Mouse (Mus musculus): ENCODE data around the gene Ttll8. TPM values are rescaled to one million over a fixed set of nuclear protein-coding genes. Genes with fewer than 3 reads are reported as not detected.

Ttll8 gene
- polyA plus RNA-seq, 1 experiment, result not detected

GRCm38 (mm10) chr15:88881253-88882044 lies 72.8 kb downstream of the Ttll8 start:
- H3K4me1 ChIP-seq (ENCODE audit: control insufficient read depth, insufficient read depth, insufficient read length, low read length), result no peaks in the 10 kb centered on the region
- H3K27ac ChIP-seq (replicated peaks; ENCODE audit: low read depth, low read length), result no peak overlapping the region
- no peak overlapping the region for H3K4me3 ChIP-seq (ENCODE audit: insufficient read depth, low read depth, low read length)

GRCm38 (mm10) chr15:88877021-88877400 lies 77.2 kb downstream of the Ttll8 start:
- Histone ChIP-seq H3K4me1 (ENCODE audit: control insufficient read depth, insufficient read depth, insufficient read length, low read length) (no peaks in the 10 kb centered on the region), H3K27ac (replicated peaks; ENCODE audit: low read depth, low read length) (no peak overlapping the region), H3K4me3 (ENCODE audit: insufficient read depth, low read depth, low read length) (no peak overlapping the region)

- 0 out of 2 replicates have a peak overlapping the region, but pooled peaks have one; percentile 4 for H3K27ac ChIP-seq (replicated peaks; ENCODE audit: low read depth, low read length)
- peak overlapping the region; percentile 42 for H3K4me3 ChIP-seq (ENCODE audit: insufficient read depth, low read depth, low read length)
- H3K4me1 ChIP-seq (ENCODE audit: control insufficient read depth, insufficient read depth, insufficient read length, low read length), result peaks cover 3% of the 10 kb centered on the region; the same call in 1 of the 2 replicates
Measured at GRCm38 (mm10) chr15:88876155-88877020, 77.8 kb downstream of the Ttll8 start.

- 0 out of 2 replicates have a peak overlapping the region, but pooled peaks have one; percentile 4 for H3K27ac ChIP-seq (replicated peaks; ENCODE audit: low read depth, low read length)
- peak overlapping the region; percentile 42; the same call in 1 of the 2 replicates for H3K4me3 ChIP-seq (ENCODE audit: insufficient read depth, low read depth, low read length)
- H3K4me1 ChIP-seq (ENCODE audit: control insufficient read depth, insufficient read depth, insufficient read length, low read length), result peaks cover 9% of the 10 kb centered on the region
Measured at GRCm38 (mm10) chr15:88875625-88876081, 78.6 kb downstream of the Ttll8 start.

GRCm38 (mm10) chr15:88874477-88874876 lies 79.7 kb downstream of the Ttll8 start:
- Histone ChIP-seq H3K27ac (replicated peaks; ENCODE audit: low read depth, low read length) (no peak overlapping the region), H3K4me3 (ENCODE audit: insufficient read depth, low read depth, low read length) (no peak overlapping the region), H3K4me1 (ENCODE audit: control insufficient read depth, insufficient read depth, insufficient read length, low read length) (peaks cover 20% of the 10 kb centered on the region)

- no peak overlapping the region for H3K27ac ChIP-seq (replicated peaks; ENCODE audit: low read depth, low read length)
- no peak overlapping the region for H3K4me3 ChIP-seq (ENCODE audit: insufficient read depth, low read depth, low read length)
- H3K4me1 ChIP-seq (ENCODE audit: control insufficient read depth, insufficient read depth, insufficient read length, low read length), result peaks cover 21% of the 10 kb centered on the region
Measured at GRCm38 (mm10) chr15:88874061-88874460, 80.2 kb downstream of the Ttll8 start.

- Histone ChIP-seq H3K4me3 (ENCODE audit: insufficient read depth, low read depth, low read length) (no peak overlapping the region), H3K27ac (replicated peaks; ENCODE audit: low read depth, low read length) (peak overlapping the region; percentile 38), H3K4me1 (ENCODE audit: control insufficient read depth, insufficient read depth, insufficient read length, low read length) (peaks cover 43% of the 10 kb centered on the region)
Measured at GRCm38 (mm10) chr15:88870418-88871185, 83.6 kb downstream of the Ttll8 start.

- H3K4me1 ChIP-seq (ENCODE audit: control insufficient read depth, insufficient read depth, insufficient read length, low read length), result peaks cover 45% of the 10 kb centered on the region
- peak overlapping the region; percentile 97 for H3K27ac ChIP-seq (replicated peaks; ENCODE audit: low read depth, low read length)
- 0 out of 2 replicates have a peak overlapping the region, but pooled peaks have one; percentile 1 for H3K4me3 ChIP-seq (ENCODE audit: insufficient read depth, low read depth, low read length)
Measured at GRCm38 (mm10) chr15:88868024-88868742, 86.0 kb downstream of the Ttll8 start.

- peaks cover 45% of the 10 kb centered on the region for H3K4me1 ChIP-seq (ENCODE audit: control insufficient read depth, insufficient read depth, insufficient read length, low read length)
- peak overlapping the region; percentile 97 for H3K27ac ChIP-seq (replicated peaks; ENCODE audit: low read depth, low read length)
- H3K4me3 ChIP-seq (ENCODE audit: insufficient read depth, low read depth, low read length), result peak overlapping the region; percentile 32
Measured at GRCm38 (mm10) chr15:88867368-88868023, 86.7 kb downstream of the Ttll8 start.

- H3K27ac ChIP-seq (replicated peaks; ENCODE audit: low read depth, low read length), result peak overlapping the region; percentile 97
- H3K4me1 ChIP-seq (ENCODE audit: control insufficient read depth, insufficient read depth, insufficient read length, low read length), result peaks cover 45% of the 10 kb centered on the region
- H3K4me3 ChIP-seq (ENCODE audit: insufficient read depth, low read depth, low read length), result peak overlapping the region; percentile 32
Measured at GRCm38 (mm10) chr15:88866934-88867356, 87.3 kb downstream of the Ttll8 start.

- Histone ChIP-seq H3K4me1 (ENCODE audit: control insufficient read depth, insufficient read depth, insufficient read length, low read length) (peaks cover 43% of the 10 kb centered on the region), H3K4me3 (ENCODE audit: insufficient read depth, low read depth, low read length) (peak overlapping the region; percentile 32), H3K27ac (replicated peaks; ENCODE audit: low read depth, low read length) (peak overlapping the region; percentile 97)
Measured at GRCm38 (mm10) chr15:88865888-88866695, 88.1 kb downstream of the Ttll8 start.

- Histone ChIP-seq H3K4me3 (ENCODE audit: insufficient read depth, low read depth, low read length) (peak overlapping the region; percentile 89), H3K4me1 (ENCODE audit: control insufficient read depth, insufficient read depth, insufficient read length, low read length) (peaks cover 37% of the 10 kb centered on the region), H3K27ac (replicated peaks; ENCODE audit: low read depth, low read length) (peak overlapping the region; percentile 88)
Measured at GRCm38 (mm10) chr15:88865061-88865460, 89.2 kb downstream of the Ttll8 start.
